Mouse (Mus musculus) liver, postnatal 0 days (tissue): ENCODE results near the gene Arhgef19.

Experiments
- CTCF ChIP-seq: sonication (generic); IDR thresholded peaks from 2 replicates; pipeline ENCODE4 v1.5.1; 2016; ENCODE audit warnings: antibody characterized with exemption, low read depth
- EP300 ChIP-seq: IDR thresholded peaks from 2 replicates; pipeline ENCODE4 v1.6.1; 2016; ENCODE audit warnings: antibody characterized with exemption, low read depth, mild to moderate bottlenecking

DNA sequence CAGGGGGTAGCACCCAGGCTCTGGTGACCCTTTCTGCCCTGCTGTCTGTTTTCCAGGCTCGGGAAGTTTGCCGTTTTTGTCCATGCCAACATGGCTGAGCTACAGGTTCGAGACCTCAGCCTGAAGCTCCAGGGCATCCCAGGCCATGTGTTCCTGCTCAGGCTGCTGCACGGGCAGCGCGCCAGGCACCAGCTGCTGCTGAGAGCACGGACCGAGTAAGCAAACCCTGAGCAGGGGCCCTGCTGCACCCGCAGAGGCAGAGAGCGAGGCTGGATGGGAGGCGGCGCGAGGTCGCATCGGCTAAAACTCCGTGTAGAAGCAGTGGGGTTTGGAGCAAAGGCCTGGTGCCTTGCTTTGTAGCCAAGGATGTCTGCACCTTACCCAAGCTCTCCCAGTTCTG is 14.9 kb downstream of the Arhgef19 start:
- TF ChIP-seq CTCF = no peak
- no peak for TF ChIP-seq EP300
